Mouse (Mus musculus): ENCODE results near the gene Vmn1r31.

The Vmn1r31 gene

GRCm38 (mm10) chr6:58475230-58475629, at the start of gene Vmn1r31:
Vmn1r31 (minus strand) TSS chr6:58475330.
- DNase-seq, result no peak

- no peak for DNase-seq
Observed at GRCm38 (mm10) chr6:58443285-58443684, 31.8 kb downstream of the Vmn1r31 start, which contains the start of gene Vmn1r30. Vmn1r30 (minus strand) TSS chr6:58443385.

Data from B cell, adult 2 months (primary cell).